Mouse (Mus musculus) hindlimb bud, embryonic 11.5 days (tissue): Measurements from ENCODE around the gene Myo15b.
A peak's percentile ranks its signal among the peaks of the same experiment; 100 is the strongest.

Experiments used
- DNase-seq: peaks from one replicate; pipeline ENCODE4 v3.0.0-alpha.2; 2012; ENCODE audit warnings: low read depth, low spot score; ENCODE audit errors: extremely low spot score

The Myo15b gene

GRCm38 (mm10) chr11:115901338-115902161 is 43.3 kb downstream of the Myo15b start:
- DNase-seq, result no peak

DNA sequence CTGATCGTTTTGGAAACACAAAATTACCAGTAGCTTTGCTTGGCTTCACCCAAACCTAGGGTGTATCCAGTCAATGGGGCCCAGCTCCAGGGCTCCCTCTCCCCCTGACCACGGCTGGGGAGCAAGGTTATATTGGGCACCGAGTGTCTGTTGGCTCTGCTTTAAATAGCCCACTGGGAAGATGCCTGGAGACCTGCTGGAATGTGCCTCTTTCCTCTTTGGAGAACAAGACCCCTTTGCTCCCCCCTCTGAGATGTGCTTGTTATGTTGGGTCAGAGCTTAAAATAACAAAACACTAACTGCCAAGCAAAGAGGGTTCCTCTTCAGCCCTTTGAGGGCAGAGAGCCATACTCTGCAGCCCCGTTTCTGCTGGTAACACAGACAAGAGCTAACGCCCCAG is 44.0 kb downstream of the Myo15b start:
- no peak for DNase-seq

GRCm38 (mm10) chr11:115902831-115903230 is 44.6 kb downstream of the Myo15b start:
- no peak for DNase-seq

DNA sequence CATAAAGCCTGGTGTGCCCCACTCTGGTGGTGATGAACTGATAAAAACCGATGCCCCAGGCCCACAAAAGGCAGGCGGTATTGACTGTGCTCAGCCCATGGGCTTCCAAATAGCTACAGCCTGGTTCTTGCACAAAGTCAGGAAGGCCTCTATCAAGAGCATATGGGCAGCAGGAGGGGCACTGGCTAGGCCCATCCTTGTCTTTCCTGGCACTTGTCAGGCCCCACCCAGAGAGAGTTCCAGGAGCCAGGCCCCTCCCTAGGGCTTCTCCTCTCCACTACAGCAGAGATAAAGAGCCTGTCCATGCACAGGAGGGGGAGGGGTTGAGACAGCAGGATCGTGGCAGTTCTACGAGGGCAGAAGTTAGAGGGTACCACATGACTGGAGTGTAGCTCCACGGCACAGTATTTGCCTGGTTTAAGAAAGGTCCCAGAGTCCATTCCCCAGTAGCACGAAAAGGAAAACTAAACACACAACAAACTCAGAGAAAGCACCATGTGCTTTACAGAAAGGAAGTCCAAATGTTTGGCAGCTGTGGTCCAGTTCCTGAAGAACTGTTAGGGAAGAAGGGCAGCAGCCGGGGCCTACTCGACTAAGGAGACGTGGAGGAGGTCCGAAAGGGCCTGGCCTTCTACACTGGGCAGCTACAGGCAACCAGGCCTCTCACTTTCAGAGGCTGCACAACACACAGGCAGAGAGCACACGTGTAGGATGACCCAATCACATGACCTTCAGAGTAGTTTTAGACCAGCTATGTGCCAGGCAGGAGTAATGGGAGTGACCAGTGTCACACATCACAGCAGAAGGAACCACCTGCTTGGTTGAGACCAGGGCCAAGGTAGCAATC is 45.4 kb downstream of the Myo15b start:
- DNase-seq, result no peak

- DNase-seq, result no peak
Observed at GRCm38 (mm10) chr11:115904231-115904955, 46.2 kb downstream of the Myo15b start.

DNA sequence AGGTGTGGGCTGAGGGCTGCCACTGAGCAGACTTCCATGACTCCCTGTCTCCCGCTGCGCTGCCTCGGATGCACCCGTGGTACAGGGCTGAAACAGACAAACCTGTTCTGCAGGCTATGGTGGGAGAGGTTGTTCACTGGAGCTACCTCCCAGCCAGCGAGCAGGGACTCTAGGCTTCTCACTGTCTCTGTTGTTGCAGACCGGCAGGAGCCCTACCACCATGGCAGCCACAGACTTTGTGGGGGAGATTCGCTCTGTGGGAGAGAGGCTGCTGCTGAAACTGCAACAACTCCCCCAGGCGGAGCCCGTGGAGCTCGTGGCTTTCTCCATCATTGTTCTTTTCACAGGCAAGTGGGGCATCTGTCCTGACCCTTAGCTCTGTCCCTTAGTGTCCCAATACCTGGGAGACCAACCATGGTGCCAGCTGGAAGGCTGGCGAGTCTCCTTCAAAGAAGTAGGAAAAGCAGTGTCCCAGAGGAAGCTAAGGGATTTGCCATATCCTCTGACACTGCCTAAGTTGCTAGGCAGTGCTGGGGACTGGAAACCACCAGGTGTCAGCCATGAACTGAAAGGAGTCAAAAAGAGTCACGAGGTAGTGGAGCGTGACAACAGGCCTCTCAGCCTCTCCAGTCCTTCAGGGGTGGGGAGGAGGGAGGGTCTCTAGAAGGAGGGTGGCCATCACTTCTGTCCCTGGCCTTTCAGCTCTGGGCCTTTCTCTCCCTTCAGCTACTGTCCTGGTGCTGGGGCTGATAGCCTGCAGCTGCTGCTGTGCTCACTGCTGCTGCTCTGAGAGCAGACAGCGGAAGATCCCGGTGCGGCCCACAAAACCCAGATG is 47.0 kb downstream of the Myo15b start:
- DNase-seq, result no peak

GRCm38 (mm10) chr11:115906116-115906515 is 47.9 kb downstream of the Myo15b start:
- no peak for DNase-seq

DNA sequence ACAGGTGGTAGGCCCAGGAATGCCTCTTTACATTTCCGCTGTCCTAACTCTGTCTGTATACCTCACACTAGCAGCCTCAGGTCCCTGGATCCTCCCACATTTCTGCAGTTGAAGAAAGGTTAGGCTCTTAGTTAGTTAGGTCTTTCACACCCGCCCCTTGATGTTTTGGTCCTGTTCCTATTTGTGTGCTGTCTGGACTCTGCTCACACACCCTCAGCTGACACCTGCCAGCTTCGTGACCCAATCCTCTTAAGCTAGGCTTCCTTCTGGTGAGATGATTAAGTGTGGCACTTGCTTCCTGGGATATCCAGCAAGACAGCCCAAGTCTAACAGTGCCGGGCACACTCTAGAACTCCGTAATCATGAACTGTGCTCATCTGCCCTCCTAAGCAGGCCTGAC is 48.3 kb downstream of the Myo15b start:
- DNase-seq, result no peak

DNA sequence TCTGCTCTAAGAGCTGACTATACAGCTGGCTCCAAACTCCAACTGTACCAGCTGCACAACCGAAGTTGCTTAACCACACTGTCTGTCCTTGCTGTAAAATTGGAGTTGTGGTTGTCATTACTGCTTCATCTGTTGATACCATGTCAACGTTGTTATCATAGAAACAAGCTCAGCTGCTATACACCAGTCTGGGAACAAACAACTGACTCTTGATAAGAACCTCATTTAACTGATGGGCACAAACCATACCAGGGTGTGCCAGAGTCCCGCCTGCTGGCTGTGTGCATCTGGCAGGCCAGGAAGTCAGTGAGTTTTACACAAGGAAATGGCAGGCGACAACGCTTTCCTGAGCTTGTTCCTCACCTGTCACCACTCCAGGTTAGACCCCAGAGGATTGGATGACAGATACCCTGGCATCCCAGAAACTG is 52.9 kb downstream of the Myo15b start:
- no peak for DNase-seq

DNA sequence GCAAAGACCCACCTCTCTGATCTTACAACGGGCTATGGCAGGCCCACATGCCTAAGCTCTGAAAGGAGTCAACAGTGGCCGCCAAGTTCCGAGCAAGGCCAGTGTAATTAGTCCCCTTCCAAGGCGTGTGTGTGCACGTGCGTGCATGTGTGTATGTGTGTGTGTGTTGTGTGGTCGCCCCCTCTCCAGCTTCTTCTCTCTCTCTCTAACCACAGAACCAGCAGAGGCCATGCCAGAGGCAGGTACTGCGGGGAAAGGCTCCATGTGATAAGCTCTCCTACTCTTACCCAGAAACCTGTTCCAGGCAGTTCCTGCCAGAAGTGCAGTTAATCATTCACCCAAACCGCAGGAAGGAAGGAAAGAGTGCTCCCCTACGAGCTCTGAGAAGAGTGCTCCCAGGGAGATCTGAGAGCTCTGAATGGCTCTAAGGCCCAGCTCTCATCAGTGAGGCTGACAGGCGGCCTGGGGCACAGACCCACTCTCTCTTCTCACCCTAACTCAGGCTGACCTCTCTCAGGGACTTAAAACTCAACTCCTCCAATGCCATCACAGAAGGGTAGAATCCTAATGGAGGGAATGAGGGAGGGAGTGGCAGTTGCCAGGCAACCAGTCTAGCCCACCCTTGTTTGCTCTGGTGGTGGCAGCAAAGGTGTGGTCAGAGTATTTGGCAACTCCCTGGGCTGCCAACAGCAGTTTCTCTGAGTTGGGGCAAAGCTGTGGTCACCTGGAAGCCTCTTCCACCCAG is 53.6 kb downstream of the Myo15b start, which contains the start of gene Smim6:
TSS of gene Smim6 (plus strand) at position 386 of the 745 bp plus-strand sequence.
- no peak for DNase-seq

DNA sequence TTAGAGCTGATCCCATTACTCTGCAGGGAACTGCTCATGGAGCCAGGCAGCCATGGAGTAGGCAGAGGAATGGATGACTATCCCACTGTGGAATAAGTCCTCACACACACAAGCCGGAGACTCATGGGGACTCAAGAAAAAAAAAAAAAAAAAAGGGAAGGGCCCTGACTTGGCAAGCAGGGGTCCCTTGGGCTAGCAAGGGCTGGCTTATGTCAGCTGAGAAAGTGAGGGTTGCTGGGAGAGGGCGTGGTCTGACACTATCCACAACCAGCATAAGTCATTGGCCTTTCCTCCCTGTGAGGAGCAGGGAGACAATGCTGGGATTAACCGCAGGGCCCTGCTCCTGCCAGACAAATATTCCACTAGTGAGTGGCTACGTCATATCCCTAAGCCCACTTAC is 58.4 kb downstream of the Myo15b start:
- no peak for DNase-seq

DNA sequence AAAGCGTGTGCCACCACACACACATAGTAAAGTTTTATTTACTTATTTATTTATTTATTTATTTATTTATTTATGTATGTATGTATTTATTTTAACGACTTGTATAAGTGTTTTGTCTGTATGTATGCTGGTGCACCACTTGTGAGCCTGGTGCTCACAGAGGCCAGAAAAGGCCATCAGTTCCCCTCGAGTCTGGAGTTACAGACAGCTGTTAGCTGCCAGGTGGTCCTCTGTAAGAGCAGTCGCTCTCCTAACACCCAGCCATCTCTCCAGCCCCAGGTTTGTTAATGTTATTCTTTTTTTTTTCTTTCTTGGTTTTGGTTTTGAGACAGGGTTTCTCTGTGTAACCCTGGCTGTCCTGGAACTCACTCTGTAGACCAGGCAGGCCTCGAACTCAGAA is 60.4 kb downstream of the Myo15b start:
- DNase-seq, result no peak

- no peak for DNase-seq
Observed at GRCm38 (mm10) chr11:115919073-115919472, 60.9 kb downstream of the Myo15b start.

DNA sequence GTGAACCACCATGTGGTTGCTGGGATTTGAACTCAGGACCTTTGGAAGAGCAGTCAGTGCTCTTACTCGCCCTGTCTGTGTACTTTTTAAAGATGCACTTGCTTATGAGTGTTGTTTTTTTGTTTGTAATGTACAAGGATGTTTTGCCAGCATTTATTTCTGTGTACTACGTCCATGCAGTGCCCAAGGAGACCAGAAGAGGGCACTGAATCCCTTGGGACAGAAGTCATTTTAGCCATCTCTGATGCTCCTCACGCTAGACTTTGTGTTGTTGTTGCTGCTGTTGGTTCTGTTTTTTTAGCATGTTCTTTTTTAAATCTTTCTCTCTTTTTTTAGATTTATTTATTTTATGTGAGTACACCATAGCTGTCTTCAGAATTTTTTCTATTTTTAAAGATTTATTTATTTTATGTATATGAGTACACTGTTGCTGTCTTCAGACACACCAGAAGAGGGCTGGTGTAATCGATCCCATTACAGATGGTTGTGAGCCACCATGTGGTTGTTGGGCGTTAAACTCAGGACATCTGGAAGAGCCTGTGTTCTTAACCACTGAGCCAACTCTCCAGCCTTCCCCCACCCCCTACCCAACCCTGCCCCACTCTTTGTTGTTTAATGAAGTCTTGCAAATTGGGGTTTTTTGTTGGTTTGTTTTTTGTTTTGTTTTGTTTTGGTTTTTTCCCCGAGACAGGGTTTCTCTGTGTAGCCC is 62.1 kb downstream of the Myo15b start:
- DNase-seq, result peak; percentile 28

- no peak for DNase-seq
Observed at GRCm38 (mm10) chr11:115921986-115922385, 63.8 kb downstream of the Myo15b start.

GRCm38 (mm10) chr11:115929031-115929430 is 70.8 kb downstream of the Myo15b start:
- no peak for DNase-seq

GRCm38 (mm10) chr11:115929818-115930217 is 71.6 kb downstream of the Myo15b start:
- no peak for DNase-seq

DNA sequence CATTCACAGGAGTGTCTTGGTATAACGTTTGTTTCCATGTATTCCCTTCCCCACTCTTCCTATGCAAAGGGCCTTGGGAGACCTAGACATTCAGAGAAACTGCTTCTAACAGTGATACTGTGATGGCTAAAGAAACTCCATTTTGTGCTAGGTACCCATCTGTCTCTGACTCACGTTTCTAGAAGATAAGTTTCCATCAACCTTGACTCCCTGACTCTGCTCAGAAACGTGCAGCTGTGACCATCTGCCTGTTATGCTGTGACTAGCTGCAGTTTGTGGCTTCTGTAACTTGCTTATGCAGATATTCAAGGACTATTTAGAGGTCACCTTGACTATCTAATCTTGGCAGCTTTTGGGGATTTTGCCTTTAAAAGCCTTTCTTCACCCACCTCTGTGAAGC is 73.0 kb downstream of the Myo15b start:
- no peak for DNase-seq

- DNase-seq, result peak; percentile 99
Observed at GRCm38 (mm10) chr11:115933108-115933746, 75.0 kb downstream of the Myo15b start, which contains the start of the genes Sap30bp and Recql5. TSS of gene Sap30bp (plus strand) at chr11:115933282. TSS of gene Recql5 (minus strand) at chr11:115933477.
